Mouse (Mus musculus): ENCODE measurements around the gene Reep1. TPM values are rescaled to one million over a fixed set of nuclear protein-coding genes. Genes with fewer than 3 reads are reported as not detected.

Gene Reep1
- under 1 TPM; 0.02 to 0.28 TPM for polyA plus RNA-seq (2012; fragmentation: generic; extraction: Trizol)

DNA sequence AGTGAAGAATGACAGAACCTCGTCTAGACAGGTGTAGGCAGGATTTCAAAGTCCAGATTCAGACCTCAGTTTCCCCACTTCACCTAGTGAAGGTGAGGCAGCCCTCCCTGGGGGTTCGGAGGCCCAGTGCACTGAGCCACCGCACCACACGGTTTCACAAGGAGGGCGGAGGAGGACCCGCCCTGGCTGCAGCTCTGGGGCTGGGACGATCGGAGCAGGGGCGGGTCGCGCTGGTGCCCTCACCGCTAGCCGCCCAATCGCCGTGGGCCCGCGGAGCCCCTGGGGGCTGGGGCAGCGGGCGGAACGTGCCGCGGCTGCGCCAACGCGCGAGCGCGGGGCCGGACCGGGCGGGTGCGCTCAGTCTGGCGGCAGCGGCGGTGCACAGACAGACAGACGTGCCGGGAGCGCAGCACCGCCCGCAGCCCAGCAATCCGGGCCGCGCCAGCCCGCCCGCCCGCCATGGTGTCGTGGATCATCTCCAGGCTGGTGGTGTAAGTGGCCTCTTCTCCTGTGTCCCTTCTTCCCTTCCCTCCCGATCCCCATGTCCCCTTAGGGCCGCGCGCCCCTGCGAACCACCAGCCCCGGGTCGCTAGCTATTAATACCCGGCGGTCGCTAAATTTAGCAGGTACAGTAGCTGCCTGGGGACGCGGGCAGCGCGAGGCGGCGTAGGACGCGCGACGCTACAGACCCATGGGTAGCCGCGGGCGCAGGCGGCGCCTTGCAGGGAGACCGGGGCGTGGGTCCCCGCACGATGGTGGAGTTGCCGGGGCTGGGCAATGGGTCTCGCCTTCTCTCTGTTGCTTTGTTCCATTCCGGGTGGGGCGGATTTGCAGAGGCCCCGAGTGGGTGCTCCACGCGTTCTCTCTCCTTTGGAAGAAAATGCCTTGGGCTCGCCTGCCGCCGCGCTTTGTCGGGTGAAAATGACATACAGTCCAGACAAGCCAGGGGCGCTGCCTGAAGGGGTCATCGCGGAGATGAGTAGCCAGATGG, at the start of gene Reep1:
Gene Reep1 (plus strand): TSS at position 51 of the 991 bp plus-strand sequence.

DNA sequence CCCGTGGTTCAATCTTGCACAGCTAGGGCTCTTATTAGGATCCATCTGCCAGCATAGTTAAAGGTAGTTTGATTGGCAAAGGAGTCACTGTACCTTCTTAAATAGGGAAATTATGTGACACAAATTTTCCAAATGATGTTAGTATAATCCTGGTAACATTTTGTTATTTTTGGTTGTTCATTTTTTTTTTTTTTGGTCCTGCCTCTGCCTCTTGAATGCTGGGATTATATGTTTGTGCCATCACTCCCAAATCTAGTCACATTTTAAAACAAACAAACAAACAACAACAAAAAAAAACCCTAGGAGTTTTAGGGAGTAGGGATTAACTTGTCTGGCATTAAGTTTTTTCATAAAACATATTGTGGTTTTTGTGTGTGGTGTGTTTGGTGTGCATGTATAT, 119.5 kb downstream of the Reep1 start, which contains the start of gene Mrpl35:
Gene Mrpl35 (minus strand): TSS at position 101 of the 400 bp plus-strand sequence.

GRCm38 (mm10) chr6:71830690-71831580, 123.6 kb downstream of the Reep1 start, which contains the start of gene Immt:
Immt (plus strand) TSS chr6:71831331.

Other genes with a start within 250 kb of the Reep1 start
- gene Rnf103, start 213.7 kb upstream of the Reep1 start, polyA plus RNA-seq (2012; fragmentation: generic; extraction: Trizol), result 1 to 10 TPM in 1 of 2 experiments, under 1 TPM in 1; 0.55 to 7.4 TPM
- 10 to 100 TPM; 14.4 to 59.0 TPM for gene Chmp3, start 163.8 kb upstream of the Reep1 start, polyA plus RNA-seq (2012; fragmentation: generic; extraction: Trizol)
- gene Kdm3a, start 74.6 kb upstream of the Reep1 start, polyA plus RNA-seq (2012; fragmentation: generic; extraction: Trizol), result 1 to 10 TPM in 1 of 2 experiments, under 1 TPM in 1; 0.41 to 8.7 TPM
- 10 to 100 TPM; 14.2 to 14.3 TPM for gene Mrpl35, start 119.4 kb downstream of the Reep1 start, polyA plus RNA-seq (2012; fragmentation: generic; extraction: Trizol)
- gene Immt, start 123.8 kb downstream of the Reep1 start, polyA plus RNA-seq (2012; fragmentation: generic; extraction: Trizol), result 10 to 100 TPM; 33.7 to 76.9 TPM
- 10 to 100 TPM in 1 of 2 experiments, 1 to 10 TPM in 1; 2.0 to 13.3 TPM for gene Ptcd3, start 201.2 kb downstream of the Reep1 start, polyA plus RNA-seq (2012; fragmentation: generic; extraction: Trizol)
- gene Polr1a, start 201.5 kb downstream of the Reep1 start, polyA plus RNA-seq (2012; fragmentation: generic; extraction: Trizol), result 10 to 100 TPM in 1 of 2 experiments, 1 to 10 TPM in 1; 9.9 to 17.0 TPM

Data from C3H10T1/2 (cell line).